Mouse (Mus musculus) heart, adult 2 months (tissue): ENCODE data around the gene Atg16l2.

ENCODE experiments used
- CTCF ChIP-seq: fragments of 200-600 bp; IDR thresholded peaks from 2 replicates; pipeline ENCODE4 v1.8.1; 2022; ENCODE audit warnings: antibody characterized with exemption, mild to moderate bottlenecking, moderate library complexity
- POLR2A ChIP-seq: fragments of 200-500 bp; IDR thresholded peaks from 2 replicates; pipeline ENCODE4 v1.6.1; 2011; ENCODE audit warnings: mild to moderate bottlenecking, low read depth, low read length, control low read depth; ENCODE audit not compliant: insufficient read depth

- TF ChIP-seq POLR2A (no peak), CTCF (no peak)
These were observed 49.0 kb downstream of the Atg16l2 start for GRCm38 (mm10) chr7:101253071-101253470.
